Comparison of ENCODE assay signal across 32 mouse cellular contexts in genomic region chr5:22926171-22926570, GRCm38 (mm10).
"Had no signal": no experiment of that assay in that cellular context is flagged by ENCODE, and none has a peak within 500 bp of the region (broad histone marks: within the 10 kb centered on the region; RNA-seq: fewer than 3 reads in every experiment).

No protein-coding gene starts in this region.

- H3K4me1 ChIP-seq: limb, embryonic 10.5 days; limb, embryonic 12.5 days; limb, embryonic 13.5 days; limb, embryonic 15.5 days; liver, embryonic 12.5 days; liver, embryonic 13.5 days; liver, embryonic 15.5 days; lung, embryonic 15.5 days; megakaryocyte, embryonic 14.5 days; midbrain, embryonic 10.5 days; midbrain, embryonic 12.5 days; midbrain, embryonic 13.5 days; midbrain, embryonic 15.5 days; neural tube, embryonic 12.5 days had no signal

- H3K27me3 ChIP-seq: limb, embryonic 12.5 days; limb, embryonic 13.5 days; limb, embryonic 15.5 days; liver, embryonic 12.5 days; liver, embryonic 13.5 days; liver, embryonic 15.5 days; lung, embryonic 15.5 days; megakaryocyte, embryonic 14.5 days; midbrain, embryonic 12.5 days; midbrain, embryonic 13.5 days; midbrain, embryonic 15.5 days; neural tube, embryonic 12.5 days had no signal

- DNase-seq: left cerebral cortex, postnatal 4 days; liver; liver, embryonic 13.5 days; liver, postnatal 0 days; lung, adult 18-20 months; lung, adult 2 months; lung, embryonic 14.5 days; lung, postnatal 10 days; lung, postnatal 14 days; lung, postnatal 36 days; lung, postnatal 4 days; midbrain, embryonic 14.5 days had no signal

- H3K27ac ChIP-seq: limb, embryonic 10.5 days; limb, embryonic 12.5 days; limb, embryonic 13.5 days; limb, embryonic 15.5 days; liver, embryonic 12.5 days; liver, embryonic 13.5 days; liver, embryonic 14.5 days; liver, embryonic 15.5 days; lung, embryonic 15.5 days; macrophage; midbrain, embryonic 10.5 days; midbrain, embryonic 12.5 days; midbrain, embryonic 13.5 days; midbrain, embryonic 15.5 days; neural tube, embryonic 12.5 days had no signal

- H3K9me3 ChIP-seq: limb, embryonic 10.5 days; limb, embryonic 12.5 days; limb, embryonic 13.5 days; limb, embryonic 15.5 days; liver, embryonic 12.5 days; liver, embryonic 13.5 days; liver, embryonic 15.5 days; lung, embryonic 15.5 days; megakaryocyte, embryonic 14.5 days; midbrain, embryonic 10.5 days; midbrain, embryonic 12.5 days; midbrain, embryonic 13.5 days; midbrain, embryonic 15.5 days; neural tube, embryonic 12.5 days had no signal

- ATAC-seq: liver, embryonic 12.5 days; liver, postnatal 0 days; lung, postnatal 0 days; midbrain, embryonic 13.5 days; midbrain, embryonic 15.5 days; midbrain, embryonic 16.5 days had no signal

- H3K4me3 ChIP-seq: limb, embryonic 10.5 days; limb, embryonic 12.5 days; limb, embryonic 13.5 days; limb, embryonic 15.5 days; liver, embryonic 12.5 days; liver, embryonic 13.5 days; liver, embryonic 15.5 days; lung, embryonic 15.5 days; megakaryocyte, embryonic 14.5 days; midbrain, embryonic 10.5 days; midbrain, embryonic 12.5 days; midbrain, embryonic 13.5 days; midbrain, embryonic 15.5 days; myocyte; neural tube, embryonic 12.5 days had no signal

- H3K4me2 ChIP-seq: limb, embryonic 12.5 days; limb, embryonic 13.5 days; limb, embryonic 15.5 days; liver, embryonic 11.5 days; liver, embryonic 12.5 days; liver, embryonic 13.5 days; liver, embryonic 15.5 days; lung, embryonic 14.5 days; lung, embryonic 15.5 days; midbrain, embryonic 11.5 days; midbrain, embryonic 12.5 days; midbrain, embryonic 13.5 days; midbrain, embryonic 15.5 days; neural tube, embryonic 12.5 days had no signal

- H3K36me3 ChIP-seq: limb, embryonic 10.5 days; limb, embryonic 12.5 days; limb, embryonic 13.5 days; limb, embryonic 15.5 days; liver, embryonic 12.5 days; liver, embryonic 13.5 days; liver, embryonic 15.5 days; lung, embryonic 15.5 days; midbrain, embryonic 10.5 days; midbrain, embryonic 12.5 days; midbrain, embryonic 13.5 days; midbrain, embryonic 15.5 days; neural tube, embryonic 12.5 days had no signal

- H3K9ac ChIP-seq: limb, embryonic 12.5 days; limb, embryonic 13.5 days; limb, embryonic 15.5 days; liver, embryonic 12.5 days; liver, embryonic 13.5 days; liver, embryonic 14.5 days; liver, embryonic 15.5 days; liver, postnatal 0 days; lung, embryonic 14.5 days; lung, embryonic 15.5 days; midbrain, embryonic 12.5 days; midbrain, embryonic 13.5 days; midbrain, embryonic 15.5 days; neural tube, embryonic 12.5 days had no signal
